Mouse (Mus musculus) megakaryocyte, embryonic 14.5 days (primary cell): Measurements from ENCODE around the gene Cyth3. TPM values are rescaled to one million over a fixed set of nuclear protein-coding genes. Genes with fewer than 3 reads are reported as not detected.

Experiments
- H3K27me3 ChIP-seq: replicated peaks from 2 replicates; pipeline ENCODE3; 2012; ENCODE audit warnings: inconsistent platforms
- H3K36me3 ChIP-seq: replicated peaks from 2 replicates; pipeline ENCODE3; 2012; ENCODE audit warnings: low read length, inconsistent platforms, mixed read lengths
- H3K4me1 ChIP-seq: 2 replicates; pipeline ENCODE4 v1.6.1; 2012; ENCODE audit warnings: inconsistent platforms
- H3K4me3 ChIP-seq: replicated peaks from 2 replicates; pipeline ENCODE3; 2012; ENCODE audit warnings: moderate library complexity, mild to moderate bottlenecking, inconsistent platforms
- H3K9me3 ChIP-seq: 2 replicates; pipeline ENCODE4 v1.6.1; 2012; ENCODE audit warnings: inconsistent platforms
- FLI1 ChIP-seq: IDR thresholded peaks from 2 replicates; pipeline ENCODE4 v1.6.1; 2012; ENCODE audit warnings: low read length, inconsistent platforms, mixed read lengths
- GATA1 ChIP-seq: IDR thresholded peaks from 3 replicates; pipeline ENCODE4 v1.6.1; 2012; ENCODE audit warnings: mixed read lengths, low read length, inconsistent platforms, borderline replicate concordance
- polyA plus RNA-seq: library from polyadenylated mRNA; stranded (reverse); fragments of >175 nt; gene quantifications from 2 replicates; pipeline ENCODE4 v1.2.3, GENCODE M21; 2012; ENCODE audit warnings: low replicate concordance; ENCODE audit not compliant: insufficient read depth

Cyth3 gene
- polyA plus RNA-seq, 1 experiment: 4.7 TPM

DNA sequence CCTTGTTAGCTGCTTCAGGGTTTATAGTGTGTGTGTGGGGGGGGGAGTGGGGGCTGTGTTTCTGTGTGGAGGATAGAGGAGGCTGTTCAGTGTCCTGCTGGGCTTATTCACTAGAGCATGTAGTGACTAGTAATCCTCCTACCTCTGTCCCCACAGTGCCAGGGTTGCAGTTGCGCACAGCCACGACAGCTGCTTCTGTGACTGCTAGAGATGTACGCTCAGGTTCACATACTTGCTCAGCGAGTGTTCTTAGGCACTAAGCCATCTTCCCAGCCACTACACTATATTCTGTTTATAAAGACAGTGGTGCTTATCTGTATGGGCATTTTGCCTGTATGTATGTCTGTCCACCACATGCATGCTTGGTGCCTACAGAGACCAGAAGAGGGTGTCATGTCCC is 55.1 kb downstream of the Cyth3 start:
- no peak for TF ChIP-seq GATA1
- TF ChIP-seq FLI1: no peak
- peaks cover 86% of the 10 kb centered on the region for H3K4me1 ChIP-seq
- no peak overlapping the region for H3K4me3 ChIP-seq
- no peaks in the 10 kb centered on the region for H3K36me3 ChIP-seq
- no peaks in the 10 kb centered on the region for H3K9me3 ChIP-seq
- H3K27me3 ChIP-seq: no peaks in the 10 kb centered on the region

DNA sequence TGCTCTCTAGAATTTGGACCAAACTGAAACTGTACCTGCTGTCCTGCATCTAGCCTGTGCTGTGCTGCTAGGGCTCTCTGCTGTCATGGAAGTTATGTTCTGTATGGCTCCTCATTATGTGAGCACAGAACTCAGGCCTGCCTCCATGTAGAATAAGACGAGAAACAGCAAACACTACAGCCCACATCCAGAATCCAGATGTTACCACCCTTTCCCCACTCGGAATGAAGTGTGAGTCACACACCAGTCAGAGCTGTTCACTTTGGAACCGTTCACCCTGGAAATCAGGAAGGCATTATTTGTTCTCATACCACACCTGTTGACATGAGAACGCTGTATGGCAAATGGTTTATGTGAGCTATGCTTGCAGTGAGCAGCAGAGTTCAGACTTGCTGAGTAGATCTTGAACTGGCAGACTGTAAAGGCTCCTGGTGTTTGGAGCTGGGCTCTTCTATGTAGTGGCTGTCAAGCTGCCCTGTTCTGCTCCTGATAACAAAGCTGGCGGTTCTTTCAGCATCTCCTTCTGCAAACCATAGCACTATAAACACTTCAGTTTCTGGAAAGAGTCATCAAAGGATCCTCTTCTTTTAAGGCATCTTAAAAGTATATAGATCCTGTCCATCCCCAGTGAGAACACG is 56.5 kb downstream of the Cyth3 start:
- TF ChIP-seq GATA1: no peak
- no peak for TF ChIP-seq FLI1
- H3K4me1 ChIP-seq: peaks cover 91% of the 10 kb centered on the region
- H3K36me3 ChIP-seq: no peaks in the 10 kb centered on the region

DNA sequence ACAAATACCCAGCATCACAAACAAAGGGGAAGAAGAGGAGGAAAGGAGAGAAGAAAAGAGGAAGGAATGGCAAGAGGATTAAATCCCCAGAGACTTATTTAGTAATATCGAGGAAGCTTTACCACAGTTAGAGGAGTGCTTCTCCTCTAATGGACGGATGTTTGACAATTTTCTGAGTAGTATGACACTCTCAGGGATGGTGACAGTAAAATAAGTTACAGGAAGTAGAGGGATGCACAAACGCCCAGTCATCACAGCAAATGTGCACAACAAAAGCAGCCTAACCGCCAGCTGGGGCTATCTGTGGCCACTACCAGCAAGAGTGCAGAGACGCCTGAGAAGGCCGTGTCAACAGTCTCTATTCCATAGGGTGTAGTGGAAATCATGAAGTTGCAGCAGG is 57.4 kb downstream of the Cyth3 start:
- Histone ChIP-seq H3K4me1 (peaks cover 86% of the 10 kb centered on the region), H3K36me3 (peaks cover 6% of the 10 kb centered on the region), H3K9me3 (no peaks in the 10 kb centered on the region), H3K27me3 (no peaks in the 10 kb centered on the region), H3K4me3 (peak overlapping the region; percentile 74)
- no peak for TF ChIP-seq GATA1
- TF ChIP-seq FLI1: no peak

More for the DNA sequence above, 56.5 kb downstream of the Cyth3 start:
- no peaks in the 10 kb centered on the region for H3K27me3 ChIP-seq
- no peaks in the 10 kb centered on the region for H3K9me3 ChIP-seq
- peak overlapping the region; percentile 73 for H3K4me3 ChIP-seq

DNA sequence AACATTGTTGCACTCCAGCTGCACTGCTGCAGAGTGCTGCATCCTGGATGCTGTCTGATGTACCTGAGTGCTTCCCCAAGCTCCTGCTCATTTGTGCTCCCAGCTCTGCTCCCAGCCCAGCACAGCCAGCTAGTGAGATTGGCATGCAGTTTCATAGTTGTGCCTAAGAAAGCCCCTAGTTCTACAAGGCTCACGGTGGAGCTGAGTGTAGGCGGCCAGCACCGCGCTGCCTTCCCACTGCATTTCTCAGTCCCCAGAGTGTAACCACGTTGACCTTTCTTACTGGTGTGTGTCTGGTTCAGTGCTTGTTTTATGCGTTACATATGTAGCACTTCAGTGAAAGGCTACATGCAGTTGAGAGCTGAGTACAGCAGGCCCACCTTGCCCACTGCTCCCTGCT is 61.4 kb downstream of the Cyth3 start:
- Histone ChIP-seq H3K4me3 (no peak overlapping the region), H3K9me3 (no peaks in the 10 kb centered on the region), H3K27me3 (no peaks in the 10 kb centered on the region), H3K4me1 (peaks cover 67% of the 10 kb centered on the region), H3K36me3 (peaks cover 43% of the 10 kb centered on the region)
- no peak for TF ChIP-seq FLI1
- TF ChIP-seq GATA1: no peak

DNA sequence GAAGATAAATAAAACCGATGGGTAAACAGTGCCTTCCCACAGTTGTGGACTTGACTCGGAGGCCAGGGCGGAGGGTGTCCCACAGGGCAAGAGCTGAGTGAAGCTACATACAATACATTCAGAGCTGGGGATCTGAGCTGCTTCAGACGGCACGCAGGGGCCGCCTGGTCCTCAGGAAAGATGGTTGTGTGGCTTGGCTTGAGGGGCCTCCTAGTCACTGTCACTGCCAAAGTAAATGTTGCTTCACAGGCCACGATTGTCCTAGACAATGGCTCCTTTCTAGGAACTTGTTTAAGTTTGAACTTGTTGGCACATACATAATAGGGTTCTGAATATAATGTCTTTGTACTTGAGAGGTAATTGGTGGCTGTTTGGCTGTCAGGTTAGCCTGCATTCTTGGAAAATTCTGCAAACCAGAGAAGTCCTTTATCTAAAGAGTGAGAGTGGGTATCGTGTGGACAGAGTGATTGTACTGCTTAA is 62.7 kb downstream of the Cyth3 start:
- Histone ChIP-seq H3K4me3 (no peak overlapping the region), H3K27me3 (no peaks in the 10 kb centered on the region), H3K9me3 (no peaks in the 10 kb centered on the region), H3K4me1 (peaks cover 55% of the 10 kb centered on the region), H3K36me3 (peaks cover 52% of the 10 kb centered on the region)
- no peak for TF ChIP-seq FLI1
- no peak for TF ChIP-seq GATA1

DNA sequence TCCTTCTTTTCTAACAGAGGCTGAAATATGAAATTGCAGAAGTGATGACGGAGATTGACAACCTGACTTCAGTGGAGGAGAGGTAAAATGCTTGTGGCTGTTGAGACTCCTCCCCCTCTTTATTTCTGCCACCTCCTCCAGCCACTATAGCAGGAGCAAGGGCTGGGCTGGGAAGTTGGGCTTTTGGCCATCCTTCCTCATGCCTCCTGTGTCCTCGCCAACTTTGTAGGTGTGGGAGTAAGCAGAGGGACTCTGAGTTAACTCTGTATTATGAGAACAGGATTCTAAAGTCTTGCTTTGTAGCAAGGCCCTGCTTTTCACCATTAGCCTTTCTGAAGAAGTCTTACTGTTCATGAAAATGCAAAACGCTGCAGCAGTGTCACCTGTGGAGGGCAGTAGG is 64.2 kb downstream of the Cyth3 start:
- Histone ChIP-seq H3K4me3 (no peak overlapping the region), H3K9me3 (no peaks in the 10 kb centered on the region), H3K4me1 (peaks cover 50% of the 10 kb centered on the region), H3K27me3 (no peaks in the 10 kb centered on the region), H3K36me3 (peaks cover 67% of the 10 kb centered on the region)
- TF ChIP-seq GATA1 (no peak), FLI1 (no peak)

DNA sequence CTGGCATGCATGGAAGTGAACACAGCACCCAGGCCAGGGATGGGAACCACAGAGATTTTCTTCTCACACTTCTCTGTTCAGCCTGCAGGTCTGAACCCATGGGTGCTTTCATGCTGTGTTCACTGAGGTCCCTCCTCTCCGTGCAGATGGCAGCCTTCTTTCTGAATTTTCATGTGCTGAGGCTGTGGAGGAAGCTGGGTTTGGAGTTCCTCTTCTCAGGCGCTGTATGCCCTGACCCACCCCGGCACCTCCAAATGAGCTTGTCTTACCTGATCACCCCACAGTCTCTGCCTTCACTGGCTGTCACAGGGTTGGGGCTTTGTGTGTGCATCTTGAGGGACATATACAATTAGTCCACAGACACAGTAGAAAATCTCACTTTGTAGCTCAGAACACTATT is 65.3 kb downstream of the Cyth3 start:
- no peak overlapping the region for H3K4me3 ChIP-seq
- TF ChIP-seq GATA1 (no peak), FLI1 (no peak)
- H3K36me3 ChIP-seq: peaks cover 79% of the 10 kb centered on the region
- H3K9me3 ChIP-seq: no peaks in the 10 kb centered on the region
- H3K27me3 ChIP-seq: no peaks in the 10 kb centered on the region
- peaks cover 40% of the 10 kb centered on the region for H3K4me1 ChIP-seq

DNA sequence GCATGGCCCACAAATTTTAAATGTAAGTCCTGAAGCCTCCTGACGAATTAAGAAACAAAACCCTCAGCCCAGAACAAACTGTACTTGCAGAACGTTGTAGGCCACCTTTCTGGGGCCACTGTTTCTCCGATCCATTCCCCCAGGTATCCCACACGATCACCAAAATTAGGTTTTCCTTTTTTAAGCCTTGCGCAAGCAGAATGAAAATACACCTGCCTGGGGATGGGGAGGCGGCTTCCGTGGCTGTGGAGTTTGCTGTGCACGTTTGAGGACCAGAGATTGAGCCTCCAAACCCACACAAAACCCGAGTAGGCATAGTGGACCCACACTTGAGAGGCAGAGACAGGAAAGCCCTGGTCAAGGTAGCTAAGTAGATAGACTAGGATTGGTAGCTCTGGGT is 68.1 kb downstream of the Cyth3 start:
- Histone ChIP-seq H3K36me3 (peaks cover 94% of the 10 kb centered on the region), H3K4me3 (no peak overlapping the region), H3K9me3 (no peaks in the 10 kb centered on the region), H3K27me3 (no peaks in the 10 kb centered on the region), H3K4me1 (peaks cover 33% of the 10 kb centered on the region)
- no peak for TF ChIP-seq GATA1
- TF ChIP-seq FLI1: no peak

DNA sequence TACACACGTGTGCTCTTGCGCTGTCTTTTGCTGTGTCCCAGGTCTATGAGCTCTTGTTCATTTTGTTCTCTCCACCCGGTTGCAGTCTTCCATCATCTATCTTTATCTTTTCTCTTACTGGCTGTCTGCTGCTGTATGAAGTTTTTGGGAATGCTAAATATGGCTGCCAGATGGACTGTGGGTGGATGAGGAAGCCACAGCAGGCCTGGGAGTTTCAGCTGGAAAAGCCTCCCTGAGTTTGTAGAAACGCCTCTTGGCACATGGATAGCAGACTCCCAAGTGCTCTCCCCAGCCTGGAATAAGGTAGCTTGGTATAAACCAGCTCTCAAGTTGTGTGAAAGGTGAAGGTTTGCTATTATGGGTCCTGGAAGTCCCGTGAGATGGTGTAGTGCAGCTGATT is 68.7 kb downstream of the Cyth3 start:
- Histone ChIP-seq H3K27me3 (no peaks in the 10 kb centered on the region), H3K9me3 (no peaks in the 10 kb centered on the region), H3K36me3 (peaks cover 95% of the 10 kb centered on the region), H3K4me1 (peaks cover 33% of the 10 kb centered on the region), H3K4me3 (no peak overlapping the region)
- TF ChIP-seq GATA1 (no peak), FLI1 (no peak)

DNA sequence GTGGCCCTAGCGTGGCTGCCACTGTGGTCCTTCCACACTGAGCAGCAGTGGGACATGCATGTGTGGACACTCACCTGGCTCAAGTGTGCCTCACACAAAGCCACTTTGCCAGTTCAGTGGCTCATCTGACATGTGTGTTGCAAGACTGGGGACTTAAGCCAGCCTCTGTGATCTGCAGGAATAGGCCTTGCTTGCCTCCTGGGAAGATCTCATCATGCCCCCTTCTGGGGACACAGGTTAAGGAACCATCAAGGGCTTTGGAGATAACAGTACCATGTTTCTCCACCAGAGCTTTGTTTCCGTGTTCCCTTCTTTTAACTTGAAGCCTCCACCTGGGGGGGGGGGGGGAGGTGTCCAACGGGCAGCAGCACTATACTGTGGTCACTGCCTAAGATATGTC is 74.1 kb downstream of the Cyth3 start:
- peak overlapping the region; percentile 48 for H3K4me3 ChIP-seq
- peaks cover 57% of the 10 kb centered on the region for H3K4me1 ChIP-seq
- H3K27me3 ChIP-seq: no peaks in the 10 kb centered on the region
- H3K9me3 ChIP-seq: no peaks in the 10 kb centered on the region
- TF ChIP-seq GATA1: no peak
- no peak for TF ChIP-seq FLI1
- peaks cover 89% of the 10 kb centered on the region for H3K36me3 ChIP-seq

DNA sequence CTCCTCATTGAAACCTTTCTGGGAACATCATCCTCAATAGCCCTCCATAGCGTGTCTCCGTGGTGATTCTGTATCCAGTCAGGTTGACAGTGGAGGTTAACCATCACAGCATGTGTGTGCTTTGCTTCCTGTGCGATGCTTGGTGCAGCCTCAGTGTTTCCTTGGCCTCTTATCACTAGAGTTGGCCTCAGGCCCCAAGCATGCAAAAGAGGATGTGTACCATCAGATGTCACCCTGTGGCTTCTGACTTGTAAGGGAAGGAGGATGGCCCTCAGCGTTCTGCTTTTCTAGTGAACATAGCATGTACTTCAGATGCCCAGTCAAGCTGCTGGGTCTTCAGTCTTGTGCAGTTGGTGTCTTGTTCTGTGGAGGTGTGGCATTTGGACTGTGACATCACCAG is 76.2 kb downstream of the Cyth3 start:
- TF ChIP-seq GATA1 (no peak; the same call in 2 of the 3 replicates), FLI1 (no peak)
- H3K9me3 ChIP-seq: no peaks in the 10 kb centered on the region
- H3K4me3 ChIP-seq: peak overlapping the region; percentile 78
- H3K4me1 ChIP-seq: peaks cover 62% of the 10 kb centered on the region
- peaks cover 89% of the 10 kb centered on the region for H3K36me3 ChIP-seq
- no peaks in the 10 kb centered on the region for H3K27me3 ChIP-seq

DNA sequence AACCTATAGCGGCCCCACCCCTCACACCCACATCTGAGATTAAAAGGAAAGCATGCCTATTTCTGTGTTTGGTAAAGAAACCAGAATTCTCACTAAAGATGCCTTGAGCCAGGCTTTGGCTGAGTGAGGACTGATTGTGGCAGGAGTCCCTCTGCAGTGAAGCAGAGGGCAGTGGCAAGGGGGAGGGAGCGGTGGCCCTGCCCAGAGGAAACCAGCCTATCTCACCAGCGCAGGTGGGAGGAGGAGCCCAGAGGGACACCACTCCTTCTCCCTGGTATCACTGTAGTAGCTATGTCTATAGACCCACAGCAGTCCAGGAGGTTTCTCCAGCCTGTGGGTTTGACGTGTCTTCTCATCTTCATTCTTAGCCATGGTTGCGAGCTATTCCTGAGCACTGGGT is 78.0 kb downstream of the Cyth3 start:
- peaks cover 59% of the 10 kb centered on the region for H3K4me1 ChIP-seq
- H3K4me3 ChIP-seq: no peak overlapping the region

More for the DNA sequence above, 78.0 kb downstream of the Cyth3 start:
- Histone ChIP-seq H3K27me3 (peaks cover 1% of the 10 kb centered on the region), H3K9me3 (no peaks in the 10 kb centered on the region), H3K36me3 (peaks cover 89% of the 10 kb centered on the region)
- TF ChIP-seq GATA1: no peak
- TF ChIP-seq FLI1: no peak
